Mouse (Mus musculus) kidney, adult 2 months (tissue): ENCODE measurements around the gene Snrnp48.

Experiments used
- CTCF ChIP-seq: fragments of 200-500 bp; conservative IDR thresholded peaks from 2 replicates; pipeline ENCODE4 v1.5.1; 2011; ENCODE audit warnings: low read depth, mild to moderate bottlenecking, control low read depth, low read length, moderate library complexity, mixed read lengths; ENCODE audit not compliant: insufficient read depth, insufficient read length
- POLR2A ChIP-seq: fragments of 200-500 bp; IDR thresholded peaks from one replicate; pipeline ENCODE4 v1.6.1; 2011; ENCODE audit warnings: low read depth, low read length, control low read depth

- TF ChIP-seq CTCF, result no peak
- no peak for TF ChIP-seq POLR2A
Measured at GRCm38 (mm10) chr13:38155523-38155922, 49.2 kb upstream of the Snrnp48 start.
